Mouse (Mus musculus) small intestine, adult 2 months (tissue): ENCODE results near the gene Apobec3.

Experiments
- CTCF ChIP-seq: fragments of 200-500 bp; IDR thresholded peaks from 2 replicates; pipeline ENCODE4 v1.5.1; 2012; ENCODE audit warnings: low read depth, mild to moderate bottlenecking, control low read depth, inconsistent platforms, low read length, moderate library complexity, mixed read lengths; ENCODE audit not compliant: insufficient replicate concordance, insufficient read length; ENCODE audit errors: extremely low read depth
- POLR2A ChIP-seq: fragments of 200-500 bp; IDR thresholded peaks from 2 replicates; pipeline ENCODE4 v1.6.1; 2012; ENCODE audit warnings: low read depth, mild to moderate bottlenecking, control low read depth, inconsistent platforms, low read length, moderate library complexity

DNA sequence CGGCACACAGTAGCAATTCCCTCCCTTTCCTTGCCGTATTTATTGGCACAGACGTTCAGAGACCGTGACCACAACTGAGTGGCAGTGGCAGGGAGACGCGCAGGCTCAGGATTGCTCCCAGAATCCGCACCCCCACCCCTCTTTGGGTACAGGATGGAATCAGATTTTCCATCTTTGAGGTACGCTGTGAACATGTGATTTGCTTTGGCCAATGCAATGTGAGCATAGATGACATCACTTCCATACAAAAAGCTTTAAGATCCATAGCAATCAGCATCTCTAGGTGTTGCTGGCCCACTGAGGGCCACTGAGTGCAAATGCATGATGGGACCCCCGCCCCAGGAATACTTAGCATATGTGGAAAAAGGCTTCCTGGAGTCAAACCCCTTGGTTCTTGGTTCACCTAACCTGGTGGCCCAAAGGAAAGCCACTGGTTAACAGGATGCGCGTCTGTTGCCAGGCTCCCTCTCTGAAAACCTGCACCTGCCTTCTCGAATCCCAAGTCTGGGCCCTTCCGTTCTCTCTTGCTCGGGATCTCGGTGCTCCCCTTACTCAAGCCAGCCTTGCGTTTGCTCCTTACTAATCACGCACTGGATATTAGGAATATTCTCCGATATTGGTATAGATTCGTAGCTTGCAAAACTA lies 8.7 kb upstream of the Apobec3 start:
- TF ChIP-seq CTCF (no peak), POLR2A (no peak)
